Mouse (Mus musculus) bone marrow macrophage, adult 2 months (primary cell): Measurements from ENCODE around the gene Suz12.

Experiments used
- CTCF ChIP-seq: IDR thresholded peaks from 2 replicates; pipeline ENCODE4 v1.5.1; 2012; ENCODE audit warnings: low read depth, mild to moderate bottlenecking, low read length, moderate library complexity
- POLR2A ChIP-seq: IDR thresholded peaks from 2 replicates; pipeline ENCODE4 v1.6.1; 2012; ENCODE audit warnings: mild to moderate bottlenecking, low read depth, low read length, borderline replicate concordance

DNA sequence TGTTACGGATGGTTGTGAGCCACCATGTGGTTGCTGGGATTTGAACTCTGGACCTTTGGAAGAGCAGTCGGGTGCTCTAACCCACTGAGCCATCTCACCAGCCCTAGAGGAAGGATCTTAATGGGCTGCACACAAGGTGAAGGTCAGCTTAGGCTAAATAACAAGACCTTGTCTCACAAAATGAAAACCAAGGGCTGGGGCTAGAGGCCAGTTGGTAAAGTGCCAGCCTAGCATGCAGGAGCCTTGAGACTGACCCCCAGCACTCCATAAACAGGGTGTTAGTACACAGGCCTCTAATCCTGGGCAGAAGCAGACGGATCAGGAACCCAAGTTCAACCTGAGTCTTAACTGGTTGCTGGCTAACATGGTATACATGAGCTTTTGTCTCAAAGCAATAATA lies 5.0 kb upstream of the Suz12 start:
- TF ChIP-seq CTCF = no peak
- no peak for TF ChIP-seq POLR2A
